Mouse (Mus musculus) brain, adult 2 months (tissue): ENCODE results near the gene Hnf1a.
A peak's percentile ranks its signal among the peaks of the same experiment; 100 is the strongest.
"Not testable (repeated sequence)": the region's sequence is repeated elsewhere in the genome, so short reads cannot be mapped to it uniquely, and the experiment has no call there.

Source experiments
- DNase-seq: peaks from one replicate; pipeline ENCODE4 v3.0.0; 2011; ENCODE audit warnings: low read depth, low spot score

Gene Hnf1a

DNA sequence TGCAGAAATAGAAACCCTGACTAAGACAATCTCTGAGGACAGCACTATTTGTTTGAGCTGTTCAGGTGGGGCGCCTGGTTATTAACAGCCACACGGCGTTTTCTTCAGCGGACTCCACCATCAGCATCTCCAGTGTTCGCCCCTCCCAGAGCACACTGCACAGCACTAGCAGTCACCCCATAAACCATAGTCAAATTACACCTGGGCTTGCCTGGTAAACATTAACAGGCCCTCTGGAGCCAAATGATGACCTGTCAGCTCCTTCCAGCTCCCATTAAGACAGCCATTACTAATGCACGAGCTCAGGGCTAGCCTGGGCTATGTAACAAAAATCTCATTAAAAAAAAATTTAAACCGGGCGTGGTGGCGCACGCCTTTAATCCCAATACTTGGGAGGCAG lies 25.8 kb downstream of the Hnf1a start:
- DNase-seq, result no peak

DNA sequence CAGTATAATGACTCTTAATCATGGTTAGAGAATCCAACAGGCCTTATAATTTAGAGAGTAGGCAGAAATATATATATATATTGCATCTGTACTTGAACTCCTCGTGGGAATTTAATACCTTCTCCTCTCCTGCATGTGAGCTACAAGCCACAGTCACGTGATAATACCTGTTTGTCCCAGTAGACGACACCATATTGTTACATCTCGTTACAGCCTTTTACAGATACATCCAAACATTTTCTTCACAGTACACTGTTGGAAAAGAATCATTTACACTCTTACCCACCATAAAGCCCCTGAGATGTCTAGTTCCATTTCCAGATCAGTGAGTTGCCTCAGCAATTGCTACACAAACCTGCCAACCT lies 28.1 kb downstream of the Hnf1a start:
- no peak for DNase-seq

DNA sequence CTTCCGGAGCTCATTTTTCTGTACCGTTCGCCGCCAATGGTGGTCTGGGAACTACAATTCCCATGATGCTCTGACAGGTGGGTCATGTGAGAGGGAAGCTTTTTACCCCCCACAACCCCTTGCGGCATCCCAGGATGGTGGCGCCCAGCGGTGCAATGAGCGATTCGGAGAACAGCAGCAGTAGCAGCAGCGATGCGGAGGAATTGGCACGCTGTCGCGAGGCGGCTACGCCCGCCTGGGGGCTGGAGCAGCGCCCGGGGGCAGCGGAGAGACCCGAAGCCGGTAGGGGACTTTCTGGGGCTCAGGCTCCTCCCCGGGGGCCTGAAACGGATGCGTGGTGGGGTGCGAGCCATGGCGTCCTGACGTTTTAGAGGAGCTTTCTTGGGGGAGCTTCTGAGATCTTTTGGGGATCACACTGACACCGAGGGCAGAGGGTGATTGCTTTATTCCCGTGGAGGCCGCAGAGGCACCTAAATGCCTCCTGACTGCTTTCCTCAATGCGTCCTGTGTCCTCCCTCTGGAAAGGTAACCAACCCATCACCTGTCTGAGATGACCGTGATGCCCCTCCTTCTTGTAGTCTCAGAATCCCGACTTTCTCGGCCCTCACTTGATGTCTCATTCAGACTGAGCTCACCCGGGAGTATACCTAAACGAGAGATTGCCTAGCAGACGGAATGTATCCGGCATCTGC lies 28.7 kb downstream of the Hnf1a start, which contains the start of gene 2210016L21Rik:
Gene 2210016L21Rik, plus strand, starts transcription at position 85 of the 692 bp plus-strand sequence.
- peak; percentile 95 for DNase-seq

DNA sequence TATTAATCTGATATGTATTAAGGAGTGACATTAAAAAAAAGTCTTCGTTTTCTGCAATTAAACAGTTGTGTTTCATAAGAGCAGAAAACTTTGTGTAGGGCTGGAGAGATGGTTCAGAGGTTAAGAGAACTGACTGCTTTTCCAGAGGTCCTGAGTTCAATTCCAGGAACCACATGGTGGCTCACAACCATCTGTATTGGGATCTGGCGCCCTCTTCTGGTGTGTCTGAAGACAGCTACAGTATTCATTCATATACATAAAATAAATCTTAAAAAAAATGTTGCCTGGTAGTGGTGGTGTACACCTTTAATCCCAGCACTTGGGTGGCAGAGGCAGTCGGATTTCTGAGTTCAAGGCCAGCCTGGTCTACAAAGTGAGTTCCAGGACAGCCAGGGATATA lies 29.8 kb downstream of the Hnf1a start:
- DNase-seq, result not testable (repeated sequence)

DNA sequence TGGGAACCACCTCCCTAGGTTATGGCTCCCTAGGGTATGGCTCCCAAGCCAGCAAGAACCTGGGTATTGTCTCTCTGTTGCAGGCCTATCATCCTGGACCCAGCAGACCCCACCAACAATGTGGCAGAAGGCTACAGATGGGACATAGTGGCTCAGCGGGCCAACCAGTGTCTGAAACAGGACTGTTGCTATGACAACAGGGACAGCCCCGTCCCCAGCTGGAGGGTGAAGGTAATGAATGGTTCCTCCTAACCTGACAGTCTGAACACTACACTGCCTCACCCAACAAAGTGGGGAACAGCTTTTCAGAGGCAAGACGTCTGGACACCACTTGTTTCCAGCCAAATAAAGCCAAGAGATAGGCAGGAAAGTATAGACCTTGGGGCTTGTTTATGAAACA lies 35.1 kb downstream of the Hnf1a start:
- DNase-seq, result no peak

DNA sequence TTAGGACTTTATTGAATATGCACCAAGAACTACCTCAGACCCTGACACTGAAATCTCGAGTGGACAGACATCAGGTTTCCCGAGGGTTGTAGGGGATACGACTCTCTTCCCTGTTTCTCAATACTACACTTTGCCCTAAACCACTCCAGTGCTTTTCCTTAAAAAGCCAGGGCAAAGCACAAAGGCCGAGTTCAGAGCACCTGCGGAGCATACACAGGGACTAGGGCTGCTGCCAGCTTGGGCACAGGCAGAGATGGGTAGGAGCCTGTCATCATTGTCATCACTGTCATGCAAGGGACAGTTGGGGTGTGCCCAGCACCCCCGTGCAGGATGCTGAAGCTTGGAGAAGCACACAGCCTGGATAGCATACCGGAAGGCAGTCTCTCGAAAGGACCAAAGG lies 37.7 kb downstream of the Hnf1a start:
- no peak for DNase-seq

DNA sequence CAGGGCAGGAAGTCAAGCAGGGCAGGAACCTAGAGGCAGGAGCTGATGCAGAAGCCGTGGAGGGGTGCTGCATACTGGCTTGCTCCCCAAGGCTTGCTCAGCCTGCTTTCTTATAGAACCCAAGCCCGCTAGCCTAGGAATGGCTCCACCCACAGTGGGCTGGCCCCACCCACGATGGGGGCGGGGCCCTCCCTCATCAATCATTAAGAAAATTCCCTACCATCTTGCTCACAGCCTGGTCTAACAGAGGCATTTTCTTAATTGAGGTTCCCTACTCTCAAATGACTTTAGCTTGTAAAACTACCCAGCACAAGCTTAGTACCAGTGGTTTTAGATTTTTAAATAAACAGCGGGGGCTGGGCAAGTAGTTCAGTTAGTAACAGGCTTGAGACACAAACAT lies 39.3 kb downstream of the Hnf1a start:
- no peak for DNase-seq

DNA sequence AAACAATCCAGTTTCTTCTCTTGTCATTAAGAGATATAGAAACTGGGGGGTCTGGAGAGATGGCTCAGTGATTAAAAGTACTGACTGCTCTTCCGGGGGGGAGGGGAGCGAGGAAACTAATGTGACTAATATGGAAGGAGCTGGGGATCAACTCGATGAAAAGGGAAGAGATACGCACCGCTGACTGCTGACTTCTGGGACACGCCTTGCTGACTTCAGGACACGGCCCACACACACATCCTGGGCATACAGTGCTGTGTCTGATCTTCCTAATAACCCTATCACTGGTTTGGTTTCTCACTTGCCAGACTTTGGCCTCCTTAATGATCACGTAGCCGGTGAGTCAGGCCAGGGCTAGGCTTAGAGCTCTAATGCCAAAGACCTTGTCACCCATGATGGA lies 44.1 kb downstream of the Hnf1a start:
- DNase-seq, result no peak

DNA sequence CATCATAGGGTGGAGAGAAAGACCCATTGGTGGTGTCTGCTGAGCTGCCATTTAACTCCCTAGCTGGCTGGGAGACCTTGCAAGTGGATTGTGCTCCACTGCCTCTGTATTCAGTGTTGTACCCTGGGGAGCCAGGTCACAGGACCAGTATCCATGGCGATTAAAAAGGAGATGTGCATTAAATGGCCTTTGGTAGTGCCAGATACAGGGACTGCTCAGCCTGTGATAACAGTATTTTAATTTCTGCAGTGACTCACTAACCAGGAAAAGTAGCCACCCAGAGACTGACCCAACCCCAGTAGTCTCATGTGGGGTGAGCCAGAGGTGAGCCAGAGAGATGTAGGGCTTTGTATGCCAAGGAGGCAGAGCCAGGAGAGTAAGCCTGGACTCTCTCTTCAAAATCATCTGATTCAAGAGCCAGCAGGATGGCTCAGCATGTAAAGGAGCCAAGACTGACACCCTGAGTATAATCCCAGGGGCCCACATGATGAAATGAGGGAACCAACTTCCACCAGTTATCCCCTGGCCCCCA lies 44.7 kb downstream of the Hnf1a start:
- DNase-seq, result no peak

DNA sequence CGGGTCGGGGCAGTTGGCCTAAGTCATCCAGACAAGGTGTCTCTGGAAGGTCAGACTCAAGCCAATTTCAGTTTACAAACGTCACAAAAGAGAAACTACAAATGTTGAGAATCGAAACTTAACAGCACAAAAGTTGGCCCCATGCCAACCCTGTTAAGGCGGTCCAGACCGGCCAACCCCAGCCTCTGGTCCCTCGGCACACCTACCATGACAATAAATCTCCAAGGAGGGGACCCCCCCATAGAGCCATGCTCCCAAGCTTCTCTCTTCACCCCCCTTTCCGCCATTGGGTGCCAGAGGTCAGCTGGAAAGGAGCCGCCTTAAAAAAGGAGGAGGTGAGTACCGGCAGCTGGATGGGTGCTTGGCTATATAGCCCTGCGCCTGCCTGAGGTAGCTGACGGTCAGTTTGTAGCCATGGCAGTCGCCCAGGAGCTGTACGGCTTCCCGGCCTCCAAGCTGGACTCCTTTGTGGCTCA lies 47.9 kb downstream of the Hnf1a start, which contains the start of gene Oasl1:
Gene Oasl1, plus strand, starts transcription at position 243 of the 476 bp plus-strand sequence.
- no peak for DNase-seq

DNA sequence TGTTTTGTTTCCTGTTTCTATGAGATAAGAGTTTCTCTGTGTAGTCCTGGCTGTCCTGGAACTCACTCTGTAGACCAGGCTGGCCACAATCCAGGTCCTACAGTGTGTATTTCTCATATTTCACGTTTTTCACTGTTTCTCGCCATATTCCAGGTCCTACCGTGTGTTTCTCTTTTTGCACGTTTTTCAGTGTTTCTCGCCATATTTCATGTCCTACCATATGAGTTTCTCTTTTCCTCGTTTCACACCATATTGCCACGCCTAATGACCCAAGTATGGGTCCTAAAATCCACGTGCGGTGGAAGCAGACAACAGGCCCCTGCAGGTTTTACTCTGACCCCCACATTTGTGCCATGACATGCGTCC lies 48.5 kb downstream of the Hnf1a start:
- DNase-seq, result no peak

DNA sequence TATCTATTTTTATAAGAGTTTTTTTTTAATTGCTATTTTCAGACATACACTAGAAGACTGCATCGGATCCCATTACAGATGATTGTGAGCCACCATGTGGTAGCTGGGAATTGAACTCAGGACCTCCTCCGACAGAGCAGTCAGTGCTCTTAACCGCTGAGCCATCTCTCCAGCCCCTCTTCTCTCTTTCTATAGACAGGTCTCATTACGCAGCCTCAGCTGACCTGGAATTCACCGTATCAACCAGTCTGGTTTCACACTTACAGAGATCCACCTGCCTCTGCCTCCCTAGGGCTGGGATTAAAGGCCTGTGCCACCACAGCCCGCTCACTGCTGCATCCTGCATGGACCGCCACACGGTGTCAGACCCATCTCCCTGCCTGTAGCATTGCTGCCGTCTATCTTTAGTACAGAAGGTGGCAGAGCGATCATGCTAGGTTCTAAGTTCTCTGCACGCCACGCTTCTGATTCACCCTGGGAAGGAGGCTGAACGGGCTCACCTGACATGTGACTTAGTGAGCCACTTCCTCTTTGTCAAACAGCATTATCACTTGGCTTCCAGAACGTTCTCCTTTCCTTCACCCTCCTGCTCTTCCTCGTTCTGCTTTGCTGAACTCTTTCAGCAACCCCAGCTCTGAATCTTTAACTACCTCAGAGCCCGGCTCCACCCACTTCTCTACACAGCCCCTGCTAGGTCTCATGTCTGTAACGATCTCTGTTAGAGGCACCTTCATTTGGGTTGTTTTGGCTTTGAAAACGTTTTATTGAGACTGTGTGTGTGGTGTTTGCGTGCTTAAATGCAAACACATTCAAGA lies 49.1 kb downstream of the Hnf1a start:
- peak; percentile 35 for DNase-seq

DNA sequence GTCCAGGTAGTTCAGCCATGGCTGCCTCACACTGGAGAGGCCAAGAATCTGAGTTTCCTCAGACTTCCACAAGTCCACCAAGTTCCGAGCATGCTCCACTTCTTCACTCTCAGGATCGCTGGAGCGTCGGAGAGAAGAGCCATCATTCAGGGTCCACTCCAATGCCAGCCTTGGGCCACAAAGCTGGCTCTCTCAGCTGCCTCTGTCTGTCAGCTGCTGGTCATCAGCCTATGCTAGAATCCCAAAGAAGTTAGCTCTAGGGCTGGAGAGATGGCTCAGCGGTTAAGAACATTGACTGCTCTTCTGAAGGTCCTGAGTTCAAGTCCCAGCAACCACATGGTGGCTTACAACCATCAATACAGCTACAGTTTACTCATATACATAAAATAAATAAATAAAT lies 53.5 kb downstream of the Hnf1a start:
- not testable (repeated sequence) for DNase-seq

DNA sequence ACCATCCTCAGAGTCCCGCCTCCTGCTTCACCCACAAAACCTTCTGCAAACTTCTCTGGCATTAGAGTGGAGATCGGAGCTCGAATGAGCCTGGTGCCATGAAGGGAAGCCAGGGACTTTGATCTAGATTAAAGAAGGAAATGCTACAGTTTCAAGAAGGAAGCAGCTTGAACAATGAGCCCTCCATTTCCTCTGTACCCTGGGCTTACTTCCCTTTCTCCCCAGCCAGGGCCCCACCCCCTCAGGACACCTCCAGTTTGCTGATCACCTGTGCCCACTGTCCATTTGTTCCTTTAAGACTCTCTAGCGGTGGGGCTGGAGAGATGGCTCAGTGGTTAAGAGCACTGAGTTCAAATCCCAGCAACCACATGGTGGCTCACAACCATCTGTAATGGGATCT lies 54.1 kb downstream of the Hnf1a start:
- DNase-seq, result no peak

DNA sequence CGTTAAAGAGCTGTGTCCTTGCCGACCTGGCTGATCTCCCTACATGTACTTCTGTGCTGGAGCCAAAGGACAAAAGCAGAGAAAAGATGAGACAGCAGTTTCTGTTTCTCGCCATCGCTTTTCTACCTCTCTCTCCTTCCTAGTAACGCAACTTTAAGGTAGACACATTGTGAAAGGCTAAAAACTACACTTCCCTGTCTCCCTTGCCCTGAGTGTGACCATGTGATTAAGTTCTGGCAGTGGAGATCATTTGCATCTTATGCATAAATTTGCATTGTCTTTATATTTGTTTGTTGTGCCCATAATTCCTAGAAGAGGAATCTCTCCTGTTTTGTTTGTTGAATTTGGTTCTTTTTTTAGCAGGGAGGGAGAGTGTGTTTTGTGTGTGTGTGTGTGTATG lies 55.0 kb downstream of the Hnf1a start:
- DNase-seq, result no peak

DNA sequence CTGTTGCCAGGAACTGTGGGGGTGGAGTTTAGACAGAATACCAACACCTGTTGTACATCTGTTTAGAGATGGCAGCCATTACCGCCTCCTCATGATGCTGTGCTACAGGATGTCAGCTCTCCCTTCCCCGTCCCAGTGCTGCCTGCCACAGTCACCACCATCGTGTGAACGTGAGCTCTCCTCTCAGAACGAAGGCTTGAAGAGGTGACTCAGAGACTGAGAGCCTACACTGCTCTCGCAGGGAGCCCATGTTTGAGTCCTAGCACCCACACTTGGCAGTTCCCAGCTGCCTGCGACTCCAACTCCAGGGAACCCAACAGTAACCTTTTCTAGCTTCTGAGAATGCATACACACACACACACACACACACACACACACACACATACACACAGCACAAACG lies 56.0 kb downstream of the Hnf1a start:
- peak; percentile 70 for DNase-seq

DNA sequence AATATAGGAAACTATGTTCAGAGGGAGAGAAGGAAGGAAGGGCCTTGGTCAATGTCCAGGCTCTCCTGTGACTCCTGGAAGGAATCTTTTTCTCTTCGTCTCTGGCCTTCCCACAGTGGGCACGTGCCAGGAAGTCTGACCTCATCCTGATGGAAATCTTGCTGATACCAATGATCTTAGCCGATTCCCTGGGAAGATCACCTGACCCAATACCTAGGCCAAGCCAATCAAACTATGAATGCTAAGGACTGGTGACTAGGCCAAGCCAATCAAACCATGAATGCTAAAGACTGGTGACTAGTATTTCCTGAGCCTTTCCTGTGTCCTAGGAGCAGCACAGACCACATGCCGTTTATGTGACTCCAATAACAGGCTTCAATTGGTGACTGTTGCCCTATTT lies 57.2 kb downstream of the Hnf1a start:
- no peak for DNase-seq

DNA sequence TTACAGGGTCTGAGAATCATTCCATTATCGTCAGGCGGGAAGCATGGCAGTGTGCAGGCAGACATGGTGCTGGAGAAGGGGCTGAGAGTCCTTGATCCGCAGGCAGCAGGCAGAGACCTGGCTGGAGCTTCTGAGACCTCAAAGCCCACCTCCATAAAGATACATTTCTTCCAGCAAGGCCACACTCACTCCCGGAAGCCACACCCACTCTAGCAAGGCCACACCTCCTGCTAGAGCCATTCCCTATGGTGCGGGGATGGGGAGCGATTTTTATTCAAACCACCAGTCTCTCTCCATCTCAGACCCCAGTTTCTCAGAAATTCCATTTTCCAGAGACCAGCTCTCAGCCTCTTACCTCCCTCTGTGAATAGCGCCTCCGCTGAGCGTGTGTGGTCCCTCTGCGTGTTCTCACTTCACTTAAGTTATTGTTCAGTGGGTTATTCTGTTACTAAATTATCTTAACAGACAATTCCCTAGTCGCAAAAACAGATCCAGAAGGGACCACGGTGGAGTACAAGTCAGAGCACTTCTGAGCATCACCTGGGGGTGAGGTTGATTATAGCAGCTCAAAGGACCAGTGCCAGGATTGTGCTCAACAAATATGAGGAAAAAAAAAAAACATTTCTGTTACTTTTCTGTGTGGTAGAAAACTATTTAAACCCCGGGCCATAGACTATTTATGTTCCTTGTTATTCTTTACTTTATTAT lies 62.1 kb downstream of the Hnf1a start:
- no peak for DNase-seq

DNA sequence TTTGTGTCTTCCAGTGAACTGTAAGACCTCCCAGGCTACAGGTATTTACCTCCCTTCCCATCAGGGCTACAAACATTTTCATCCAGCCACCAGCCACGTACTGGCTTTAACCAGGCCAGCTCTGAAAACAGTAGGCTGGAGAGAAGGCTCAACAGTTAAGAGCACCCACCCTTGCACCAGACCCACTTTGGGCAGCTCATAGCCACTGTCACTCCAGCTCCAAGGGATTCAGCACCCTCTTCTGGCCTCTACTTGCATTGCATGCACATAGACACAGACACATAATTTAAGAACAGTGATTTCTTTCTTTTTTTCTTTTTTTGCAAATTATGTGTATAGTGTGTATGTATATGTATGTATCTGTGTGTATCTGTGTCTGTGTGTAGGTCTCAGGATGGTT lies 68.5 kb downstream of the Hnf1a start:
- peak; percentile 27 for DNase-seq
